Mouse (Mus musculus): ENCODE data around the gene Pard3. TPM values are rescaled to one million over a fixed set of nuclear protein-coding genes. Genes with fewer than 3 reads are reported as not detected.

Gene Pard3
- total RNA-seq, 4 experiments from 2014 or later: 27.5 to 30.3 (median 30.2) TPM

DNA sequence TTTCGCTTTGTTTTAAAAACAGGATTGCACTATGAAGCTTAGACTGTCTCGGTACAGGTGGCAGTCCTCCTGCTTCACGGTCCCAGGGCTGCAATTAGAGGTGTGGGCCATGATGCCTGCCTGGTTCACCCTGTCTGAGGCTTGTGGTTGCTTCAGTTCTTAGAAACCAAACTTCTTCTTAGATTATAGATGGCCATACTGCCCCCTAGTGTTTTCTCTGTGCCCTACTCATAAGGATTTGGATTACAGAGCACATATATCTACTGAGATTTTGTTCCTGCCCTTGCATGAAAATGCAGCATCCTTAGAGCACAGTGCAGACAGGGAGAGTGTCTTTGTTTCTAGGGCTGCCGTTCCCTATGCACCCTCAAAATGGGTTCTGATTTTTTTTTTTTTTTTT is 114.9 kb downstream of the Pard3 start:
- DNase-seq (ENCODE audit: low spot score in 2 of 2): no peak

DNA sequence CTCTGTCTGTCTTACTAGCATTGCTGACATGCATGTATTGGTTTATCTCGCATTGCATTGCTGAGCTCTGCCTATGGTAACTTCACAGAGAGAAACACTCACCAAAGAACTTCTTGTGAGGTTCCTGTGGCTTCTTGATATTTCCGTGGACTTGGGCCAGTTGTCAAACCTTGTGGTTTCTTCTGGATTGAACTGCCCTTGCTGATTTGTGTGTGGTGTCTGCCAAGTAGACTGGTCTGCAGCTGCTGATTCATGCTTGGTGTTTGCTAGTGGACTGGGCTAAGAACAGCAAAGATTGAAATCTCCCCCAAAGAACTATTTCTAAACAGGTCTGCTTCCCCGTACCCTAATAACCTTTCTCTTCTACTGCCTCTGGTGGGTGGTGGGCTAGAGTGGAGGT is 117.6 kb downstream of the Pard3 start:
- no peak for DNase-seq (ENCODE audit: low spot score in 2 of 2)

DNA sequence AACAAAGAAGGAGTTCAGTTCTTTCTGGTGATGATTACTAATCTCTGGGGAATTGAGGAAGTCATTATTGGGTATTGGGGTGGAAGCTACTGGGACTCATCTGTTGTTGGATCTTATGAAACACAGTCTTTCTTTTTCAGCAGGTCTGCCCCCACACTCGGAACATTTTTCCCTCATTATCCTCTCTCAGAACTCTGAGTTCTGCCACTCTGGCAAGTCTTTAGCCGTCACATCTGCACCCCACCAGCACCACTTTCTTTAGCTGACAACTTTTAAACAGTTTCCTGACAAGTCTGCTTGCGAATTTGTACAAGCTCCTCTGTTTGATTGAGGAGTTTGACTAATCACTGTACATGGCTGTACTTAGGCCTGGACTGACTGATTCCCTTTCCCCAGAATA is 118.4 kb downstream of the Pard3 start:
- DNase-seq (ENCODE audit: low spot score in 2 of 2): no peak

DNA sequence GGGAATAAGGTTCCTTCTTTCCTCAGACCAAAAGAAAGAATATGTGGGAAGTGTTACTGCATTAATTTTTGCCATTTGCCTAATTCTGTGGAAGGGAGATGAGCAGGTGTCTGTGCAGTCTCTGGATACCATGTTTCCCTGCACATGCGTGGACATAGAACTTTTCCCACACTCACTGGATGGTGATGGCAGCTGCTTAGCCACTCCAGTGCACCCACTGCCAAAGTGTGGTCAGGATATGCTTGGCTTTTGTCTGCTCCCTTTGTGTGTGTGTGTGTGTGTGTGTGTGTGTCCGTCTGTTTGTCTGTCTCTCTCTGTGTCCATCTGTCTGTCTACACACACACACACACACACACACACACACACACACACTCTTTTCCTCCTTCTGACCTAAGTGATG is 119.8 kb downstream of the Pard3 start:
- no peak for DNase-seq (ENCODE audit: low spot score in 2 of 2)

DNA sequence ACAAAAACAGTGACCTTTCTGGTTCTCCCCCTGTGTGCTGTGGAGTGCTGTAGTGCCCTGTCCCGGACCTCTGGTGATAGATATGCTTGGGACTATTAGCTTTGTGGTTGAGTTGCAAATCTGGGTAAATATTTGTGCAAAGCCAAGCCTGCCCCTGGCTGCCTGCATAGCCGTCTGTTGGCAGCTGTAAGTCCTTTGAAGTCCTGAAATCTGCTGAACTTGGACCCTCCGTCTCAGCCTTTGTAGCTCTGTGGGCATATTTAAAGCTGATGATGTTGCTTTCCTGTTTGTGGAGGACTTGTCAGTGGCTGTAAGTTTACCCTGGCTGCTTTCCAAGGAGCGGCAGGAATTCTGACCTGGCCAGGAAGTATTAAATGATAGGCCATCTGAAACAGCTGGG is 120.3 kb downstream of the Pard3 start:
- no peak for DNase-seq (ENCODE audit: low spot score in 2 of 2)

DNA sequence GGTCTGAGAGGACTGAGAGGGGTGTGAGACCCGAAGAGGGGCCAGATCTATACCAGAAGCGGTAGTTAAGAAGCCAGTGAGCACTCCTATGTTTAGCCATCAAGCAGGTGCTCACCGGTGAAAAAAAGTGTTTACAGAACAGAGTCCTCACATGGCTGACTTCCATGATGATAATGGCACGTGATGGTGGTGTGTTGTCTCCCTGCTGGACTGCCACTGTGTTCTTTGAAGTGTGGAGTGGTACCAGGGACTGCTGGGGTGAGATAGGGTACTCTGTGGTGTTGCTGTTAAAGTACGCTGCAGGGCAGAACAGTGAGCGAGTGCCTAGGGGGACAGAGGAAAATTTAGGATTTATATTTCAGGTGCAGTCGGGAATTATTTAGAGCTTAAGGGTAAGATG is 122.2 kb downstream of the Pard3 start:
- no peak for DNase-seq (ENCODE audit: low spot score in 2 of 2)

DNA sequence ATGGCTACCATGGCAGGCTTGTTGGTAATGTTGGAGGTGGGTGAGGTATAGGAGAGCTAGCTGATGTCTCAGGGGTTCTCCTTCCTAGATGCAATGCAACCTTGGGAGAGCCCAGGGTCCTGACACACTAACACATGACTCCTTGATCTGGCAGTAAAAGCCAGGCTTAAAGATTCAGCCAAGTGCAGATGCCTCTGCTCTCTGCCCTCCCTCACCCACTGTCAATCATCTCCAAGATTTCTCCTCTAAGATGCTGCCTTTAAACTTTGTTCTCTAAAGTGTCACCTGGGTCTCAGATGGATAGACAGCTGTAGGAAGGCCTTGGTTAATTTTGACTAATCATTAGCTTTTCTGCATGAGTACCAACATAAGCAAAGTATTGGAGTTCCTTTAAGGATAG is 125.0 kb downstream of the Pard3 start:
- no peak for DNase-seq (ENCODE audit: low spot score in 2 of 2)

DNA sequence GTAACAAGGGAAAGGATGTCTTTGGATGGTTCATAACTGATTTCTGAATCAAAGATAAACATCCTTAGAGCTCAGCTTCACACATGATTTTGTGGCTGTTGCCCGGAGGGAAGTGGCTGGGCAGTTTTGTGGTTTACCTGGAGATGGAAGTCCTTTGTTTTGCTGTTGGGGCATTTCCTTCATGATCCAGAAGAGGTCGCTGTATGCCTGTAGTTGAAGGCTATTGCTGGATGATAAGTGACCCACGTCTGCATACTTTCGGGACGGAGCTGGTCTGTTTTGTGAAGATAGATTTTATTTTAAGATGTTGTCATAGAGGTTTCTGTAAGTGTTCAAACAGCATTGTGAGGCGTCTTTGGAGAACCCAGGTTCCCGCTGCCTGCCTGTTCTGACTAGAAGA is 126.7 kb downstream of the Pard3 start:
- DNase-seq (ENCODE audit: low spot score in 2 of 2): no peak

DNA sequence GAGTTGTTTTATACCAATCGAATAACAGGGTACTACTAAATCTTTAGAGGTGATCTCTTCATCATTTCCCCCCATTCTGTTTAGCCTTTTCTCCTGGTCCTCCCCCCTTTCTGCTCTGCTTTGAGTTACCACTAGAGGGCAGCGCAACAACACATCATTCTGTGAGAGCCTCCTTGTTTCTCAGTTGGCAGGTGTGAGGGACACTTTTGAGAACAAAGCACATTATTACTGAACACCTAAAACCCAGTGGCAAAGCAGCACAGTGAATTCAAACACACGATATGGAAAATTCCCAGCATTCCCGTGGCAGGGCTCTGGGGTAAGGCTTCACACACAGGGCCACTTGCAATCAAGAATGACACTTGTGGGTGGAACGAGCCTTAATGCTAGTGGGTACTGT is 127.7 kb downstream of the Pard3 start:
- DNase-seq (ENCODE audit: low spot score in 2 of 2): no peak

DNA sequence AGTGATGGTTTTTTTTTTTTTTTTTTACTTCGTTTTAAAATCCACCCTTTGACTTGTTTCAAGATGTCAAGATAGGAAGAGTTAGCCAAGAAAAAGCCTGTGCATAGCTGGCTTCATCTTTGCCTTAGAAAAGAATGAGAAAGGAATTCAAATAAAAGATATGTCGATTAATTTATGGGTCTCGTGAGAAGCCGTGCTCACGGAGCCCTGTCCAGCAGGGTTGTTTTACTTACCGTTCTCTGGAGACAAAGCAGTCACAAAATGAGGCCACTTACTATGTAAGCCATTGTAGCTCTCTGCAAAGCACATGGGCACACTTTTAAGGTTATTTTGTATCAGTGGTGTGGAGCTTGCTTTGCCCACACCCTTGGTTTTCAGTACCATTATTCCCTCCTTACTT is 128.1 kb downstream of the Pard3 start:
- no peak for DNase-seq (ENCODE audit: low spot score in 2 of 2)

DNA sequence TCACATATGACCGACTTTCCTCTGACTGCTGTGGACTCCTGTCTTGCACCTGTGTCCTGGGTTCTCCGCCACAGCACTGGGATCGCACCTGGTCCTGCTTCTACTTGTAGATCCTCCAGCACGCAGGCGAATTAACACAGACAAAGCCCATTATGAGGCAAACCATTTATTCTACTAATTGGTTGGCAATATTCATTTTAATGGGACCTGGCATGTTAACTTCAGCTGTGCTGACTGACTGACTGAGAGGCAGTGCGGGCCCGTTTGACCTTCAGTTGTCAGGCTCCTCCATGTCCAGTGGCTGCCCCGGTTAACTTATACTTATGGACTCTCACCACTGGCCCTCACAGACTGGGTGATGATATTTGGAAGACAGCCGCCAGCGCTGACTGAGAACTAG is 128.6 kb downstream of the Pard3 start:
- DNase-seq (ENCODE audit: low spot score in 2 of 2): no peak

DNA sequence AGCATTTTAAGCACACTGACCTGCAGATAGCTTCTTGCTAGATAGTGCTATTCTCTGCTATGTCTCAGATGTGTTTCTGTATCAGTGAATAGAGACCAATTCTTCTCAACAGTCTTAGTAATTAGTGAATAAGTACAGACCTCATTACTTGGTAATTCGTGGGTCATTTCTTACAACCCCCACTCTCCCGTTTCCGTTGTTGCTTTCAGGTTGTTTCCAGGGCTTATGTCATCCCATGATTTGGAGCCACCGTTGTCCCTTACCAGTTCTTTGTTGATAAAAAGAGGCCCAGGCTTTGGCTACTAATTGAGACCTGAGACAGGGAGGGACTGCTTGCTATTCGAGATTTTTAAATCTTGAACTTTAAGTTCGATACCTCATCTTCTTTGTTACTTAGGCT is 129.7 kb downstream of the Pard3 start:
- DNase-seq (ENCODE audit: low spot score in 2 of 2): no peak

DNA sequence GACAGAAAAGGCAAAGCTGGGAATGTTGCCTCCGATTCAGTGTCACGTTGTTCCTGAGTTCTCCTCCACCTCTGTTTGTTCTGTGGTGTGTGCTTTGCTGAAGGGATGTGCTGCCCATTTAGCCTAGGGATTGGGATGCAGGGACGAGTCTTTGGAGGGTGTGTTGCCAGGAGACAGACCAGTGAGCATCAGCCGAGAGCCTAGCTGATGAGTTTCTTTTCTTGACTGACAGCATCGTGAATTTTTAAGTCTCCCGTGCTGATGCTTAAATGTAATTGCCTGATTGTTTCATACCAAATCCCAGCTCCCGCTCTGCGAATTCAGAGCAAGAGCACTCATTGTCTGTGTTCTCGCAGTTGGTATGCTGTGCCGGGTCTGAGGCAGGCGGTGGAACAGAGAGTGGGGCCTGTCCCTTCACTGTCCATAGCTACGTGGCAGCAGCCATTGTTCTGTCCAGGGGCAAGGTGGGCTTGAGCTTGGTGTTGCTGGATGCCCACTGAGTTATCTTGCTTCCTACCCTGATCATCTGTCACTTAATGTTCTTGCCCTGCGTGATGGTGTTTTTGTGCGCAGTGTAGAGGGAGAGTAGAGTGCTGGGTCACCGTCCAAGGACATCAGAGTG is 131.2 kb downstream of the Pard3 start:
- no peak for DNase-seq (ENCODE audit: low spot score in 2 of 2)

DNA sequence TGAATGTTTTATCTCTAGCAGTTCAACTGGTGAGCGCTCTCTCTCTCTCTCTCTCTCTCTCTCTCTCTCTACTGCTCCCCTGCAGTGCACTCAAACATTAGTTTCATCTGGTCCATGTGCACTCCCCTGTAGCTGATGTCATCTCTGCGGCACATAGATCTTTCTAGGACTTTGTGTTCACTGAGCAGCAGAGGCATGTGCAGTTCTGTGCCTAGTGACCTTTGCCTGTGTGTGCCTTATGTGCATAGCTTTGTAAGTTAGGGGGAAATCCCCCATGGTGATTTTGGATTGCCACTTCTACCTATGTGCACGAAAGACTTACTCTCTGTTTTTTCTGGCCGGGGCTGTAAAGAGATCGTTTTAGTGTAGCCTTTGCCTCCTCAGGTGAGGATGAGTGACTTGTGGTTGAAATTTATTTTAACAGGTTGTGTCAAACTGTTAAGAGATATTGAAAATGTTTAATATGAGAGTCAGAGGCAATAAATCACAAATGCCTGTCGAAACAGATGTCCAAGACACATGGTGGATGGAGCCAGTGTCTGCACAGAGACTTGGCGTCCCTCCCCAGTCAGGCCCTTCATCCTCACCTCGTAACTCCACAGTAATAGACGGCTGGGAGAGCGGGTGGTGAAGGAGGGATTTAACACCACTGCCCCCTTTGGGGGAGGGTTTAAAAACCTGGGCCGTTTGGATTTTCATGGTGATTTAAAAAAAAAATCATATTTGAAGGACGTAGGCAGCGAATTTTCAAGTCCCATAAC is 133.0 kb downstream of the Pard3 start:
- no peak for DNase-seq (ENCODE audit: low spot score in 2 of 2)

DNA sequence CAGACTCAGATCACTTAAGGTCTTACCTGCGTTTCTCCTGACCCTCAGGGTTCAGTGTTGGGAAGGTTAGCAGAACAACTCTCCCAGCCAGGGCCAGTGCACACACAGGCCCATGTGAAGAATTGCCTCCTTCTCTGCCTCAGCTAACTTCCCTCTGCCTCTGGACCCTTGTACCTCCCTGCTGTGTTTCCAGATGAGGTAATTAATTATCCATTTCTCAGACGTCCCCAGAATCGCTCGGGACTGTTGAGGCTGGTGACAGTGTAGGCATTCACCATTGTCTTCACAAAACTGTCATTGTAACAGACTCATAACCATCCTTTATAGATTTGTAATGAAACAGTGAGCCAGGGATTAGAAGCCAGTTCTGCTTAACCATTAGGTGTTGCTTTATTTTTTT is 143.8 kb downstream of the Pard3 start:
- DNase-seq (ENCODE audit: low spot score in 2 of 2): no peak

DNA sequence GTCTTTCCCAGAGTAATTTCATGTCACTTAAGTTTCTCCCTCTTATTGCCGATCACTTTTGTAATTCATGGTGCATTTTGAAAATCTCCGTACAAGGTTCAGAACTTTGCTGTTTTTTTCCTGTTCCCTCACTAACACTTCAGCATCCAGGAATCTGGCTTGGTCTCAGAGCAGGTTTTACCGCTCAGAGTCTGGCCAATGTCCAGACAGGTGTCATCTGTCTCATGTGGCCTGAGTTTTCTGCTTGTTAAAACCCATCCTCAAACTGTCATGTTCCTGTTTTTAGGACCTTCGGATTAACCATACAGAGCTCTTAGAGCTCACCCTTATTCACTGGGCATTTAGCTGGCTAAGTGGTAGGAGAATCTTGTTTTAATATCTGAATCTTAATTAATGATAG is 146.9 kb downstream of the Pard3 start:
- DNase-seq (ENCODE audit: low spot score in 2 of 2): no peak

DNA sequence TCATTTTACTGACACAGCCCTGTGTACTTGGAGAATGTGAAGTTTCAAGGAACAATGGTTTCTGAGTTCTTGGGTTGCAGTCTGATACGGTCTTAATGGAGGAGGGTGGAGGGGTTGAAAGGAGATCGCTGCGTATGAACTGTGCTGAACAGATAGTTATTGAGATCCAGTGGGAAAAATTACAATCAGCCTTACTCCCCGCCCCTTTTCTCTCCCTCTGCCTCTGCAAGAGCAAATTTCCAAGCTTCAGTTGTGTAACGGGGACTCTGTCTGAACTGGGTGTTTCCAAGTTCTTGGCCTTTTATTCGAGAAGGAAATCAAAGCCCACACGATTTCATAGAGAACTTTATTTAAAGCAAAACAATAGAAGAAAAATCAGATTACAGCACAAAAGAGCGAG is 150.6 kb downstream of the Pard3 start:
- DNase-seq (ENCODE audit: low spot score in 2 of 2): no peak

DNA sequence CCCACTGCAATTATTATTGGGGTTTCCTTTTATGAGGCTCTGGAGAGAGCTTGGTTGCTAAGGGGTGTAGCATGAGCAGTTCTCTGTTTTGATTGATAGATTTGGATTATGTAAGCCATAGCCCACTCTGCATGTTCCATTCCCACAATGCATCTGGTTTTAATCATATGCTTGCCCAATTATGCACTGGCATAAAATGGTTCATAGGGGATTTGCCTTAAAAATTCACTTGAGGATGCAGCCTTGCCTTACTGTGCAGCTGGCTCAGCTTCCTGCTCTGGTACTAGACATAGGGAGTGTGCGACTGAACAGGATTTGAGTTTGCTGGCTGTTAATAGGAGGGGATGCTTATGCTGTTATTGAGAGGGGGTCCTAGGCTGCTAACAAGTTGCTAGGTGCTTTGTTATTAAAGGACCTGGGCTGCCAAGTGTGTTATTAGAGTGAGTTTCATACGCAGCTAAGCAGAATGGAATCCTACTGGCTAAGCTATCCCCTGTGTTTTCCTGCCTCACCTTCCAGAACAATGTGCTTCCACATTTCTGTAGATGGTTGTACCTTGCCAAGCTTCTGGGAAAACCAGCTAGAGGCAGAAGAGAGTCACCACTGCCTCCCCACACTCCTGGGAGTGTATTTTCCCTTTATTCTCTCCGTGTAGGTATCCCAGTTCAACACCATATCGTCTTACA is 151.2 kb downstream of the Pard3 start:
- DNase-seq (ENCODE audit: low spot score in 2 of 2): no peak

DNA sequence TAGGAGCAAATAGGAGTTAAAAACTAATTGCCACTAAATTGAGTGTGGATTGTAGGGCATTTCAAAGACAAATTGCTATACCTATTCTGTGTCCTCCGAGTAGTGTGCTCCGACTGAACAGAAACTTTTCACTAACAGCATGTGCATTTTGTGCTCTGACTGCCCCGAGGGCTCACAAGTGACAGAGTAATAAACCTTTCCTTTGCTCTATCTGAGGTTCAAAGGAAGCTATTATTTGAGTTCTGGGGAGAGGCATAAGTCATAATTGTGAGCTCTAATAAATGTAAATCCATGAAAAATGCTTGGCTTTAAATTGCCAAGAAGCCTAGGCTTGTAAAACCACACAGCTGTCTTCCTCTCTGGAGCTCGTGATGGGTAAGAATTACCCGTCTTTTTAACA is 156.5 kb downstream of the Pard3 start:
- DNase-seq (ENCODE audit: low spot score in 2 of 2): no peak

DNA sequence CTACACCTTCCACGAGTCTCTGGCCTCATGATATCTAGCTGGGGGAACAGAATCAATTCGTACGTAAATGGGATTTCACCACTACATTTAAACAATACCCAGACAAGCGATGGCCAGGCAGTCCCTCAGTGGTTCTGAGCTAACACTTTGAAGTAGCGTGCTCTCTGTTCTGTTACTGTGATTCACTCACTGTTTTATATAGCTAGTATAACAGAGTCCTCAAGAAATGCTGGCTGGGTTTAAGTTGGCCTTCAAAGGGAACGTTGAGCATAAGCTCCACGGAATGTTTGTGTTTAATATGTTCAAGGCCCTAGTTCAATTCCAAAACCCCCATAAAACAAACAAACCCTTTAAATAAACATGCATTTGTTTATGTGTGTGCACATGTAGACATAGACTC is 156.9 kb downstream of the Pard3 start:
- DNase-seq (ENCODE audit: low spot score in 2 of 2): no peak

DNA sequence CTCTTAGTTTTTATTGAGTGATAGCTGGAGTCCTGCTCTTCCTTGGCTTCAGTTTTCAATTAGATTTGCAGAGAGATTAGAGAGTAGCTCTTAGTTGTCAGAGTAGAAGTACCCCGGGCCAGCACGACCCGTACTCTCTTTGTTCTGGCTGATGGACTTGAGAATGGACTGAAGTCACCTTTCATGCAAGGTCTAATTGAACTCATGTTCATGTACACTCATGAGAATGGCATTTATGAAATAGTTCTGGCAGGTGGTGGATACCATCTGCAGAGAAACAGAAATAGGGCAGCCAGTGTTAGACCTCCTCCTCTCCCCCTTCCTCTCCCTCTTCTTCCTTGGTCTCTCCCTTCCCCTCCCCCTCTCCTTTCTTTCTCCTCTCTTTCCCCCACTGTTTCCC is 158.7 kb downstream of the Pard3 start:
- no peak for DNase-seq (ENCODE audit: low spot score in 2 of 2)

DNA sequence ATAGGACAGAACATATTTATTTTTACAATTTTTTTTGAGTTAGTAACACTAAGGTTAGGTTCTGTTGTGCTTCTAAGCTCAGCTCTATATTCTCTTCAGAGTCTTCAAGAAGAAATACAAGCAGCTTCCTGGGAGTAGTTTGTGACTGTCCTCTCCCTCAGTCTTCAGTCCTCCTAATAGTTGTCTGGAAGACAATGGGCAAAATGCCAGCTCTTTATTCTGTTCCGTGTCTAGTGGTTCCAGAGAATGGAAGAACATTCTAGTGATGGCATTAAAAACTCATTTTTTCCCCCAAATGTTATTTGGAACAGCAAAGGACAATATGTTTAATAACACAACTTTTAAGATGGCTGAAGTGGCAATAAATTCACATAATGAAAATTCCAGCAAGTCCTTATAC is 163.3 kb downstream of the Pard3 start:
- DNase-seq (ENCODE audit: low spot score in 2 of 2): no peak

DNA sequence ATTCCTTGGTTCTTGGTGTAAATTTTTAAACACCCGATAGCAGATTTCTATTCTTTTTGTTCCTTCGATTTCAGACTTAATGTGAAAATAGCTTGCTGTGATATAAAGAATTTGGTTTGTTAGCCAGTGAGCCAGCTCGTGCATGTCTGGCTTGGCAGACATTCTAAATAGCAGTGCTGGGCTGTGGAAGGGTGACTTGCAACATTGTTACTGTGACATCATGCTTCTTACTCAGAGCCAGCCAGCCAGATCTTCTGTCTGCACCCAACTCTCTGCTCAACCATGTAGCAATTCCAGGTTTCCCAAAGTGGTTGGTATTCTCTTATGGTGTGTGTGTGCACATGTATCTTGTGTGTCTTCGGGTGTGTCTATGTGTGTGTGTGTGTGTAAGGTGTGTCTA is 163.7 kb downstream of the Pard3 start:
- no peak for DNase-seq (ENCODE audit: low spot score in 2 of 2)

Measured in gastrocnemius, adult 8-10 months (tissue).